Mouse (Mus musculus): Measurements from ENCODE around the gene Cyp2j9. TPM values are rescaled to one million over a fixed set of nuclear protein-coding genes. Genes with fewer than 3 reads are reported as not detected.

Gene Cyp2j9
- polyA plus RNA-seq, 1 experiment from 2014 or later = 3.0 TPM

DNA sequence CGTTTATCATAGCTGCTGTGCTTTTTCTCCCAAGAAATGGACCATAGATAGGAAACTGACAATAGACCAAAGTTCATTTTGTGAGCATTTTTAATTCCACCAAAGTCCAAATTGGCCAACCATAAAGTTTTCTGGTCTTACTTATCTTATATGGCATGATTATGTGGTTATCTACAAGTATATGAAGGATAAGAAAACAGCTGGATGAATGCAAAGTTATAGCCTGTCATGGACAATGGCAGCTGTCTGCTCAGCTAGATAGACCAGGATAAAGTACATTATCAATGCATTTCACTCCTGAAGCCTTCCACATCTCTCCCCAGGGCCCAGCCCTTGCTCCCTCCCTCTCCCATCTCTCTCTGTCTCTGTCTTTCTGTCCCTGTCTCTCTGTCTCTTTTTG is 30.9 kb downstream of the Cyp2j9 start:
- H3K9me3 ChIP-seq (ENCODE audit: control insufficient read depth, low read length) = no peaks in the 10 kb centered on the region
- no peak overlapping the region for H3K9ac ChIP-seq (ENCODE audit: low read depth, low read length)
- H3K4me3 ChIP-seq (ENCODE audit: low read length) = no peak overlapping the region
- H3K4me1 ChIP-seq (ENCODE audit: control insufficient read depth, insufficient read depth, low read length) = no peaks in the 10 kb centered on the region
- no peak for ATAC-seq (ENCODE audit: low FRiP score, low TSS enrichment)
- no peaks in the 10 kb centered on the region for H3K36me3 ChIP-seq (ENCODE audit: control insufficient read depth, insufficient read depth, low read length)
- no peak overlapping the region for H3K27ac ChIP-seq (ENCODE audit: low read depth, low read length)
- no peaks in the 10 kb centered on the region for H3K27me3 ChIP-seq (ENCODE audit: control insufficient read depth, insufficient read depth, low read length)
- H3K4me2 ChIP-seq (replicated peaks; ENCODE audit: low read depth, low read length) = no peak overlapping the region
- WGBS = 92% methylated on average over 1 of the region's 1 CpGs

- no peak overlapping the region for H3K27ac ChIP-seq (ENCODE audit: low read depth, low read length)
- H3K4me1 ChIP-seq (ENCODE audit: control insufficient read depth, insufficient read depth, low read length) = no peaks in the 10 kb centered on the region
Observed at GRCm38 (mm10) chr4:96559781-96560180, 31.6 kb downstream of the Cyp2j9 start.

DNA sequence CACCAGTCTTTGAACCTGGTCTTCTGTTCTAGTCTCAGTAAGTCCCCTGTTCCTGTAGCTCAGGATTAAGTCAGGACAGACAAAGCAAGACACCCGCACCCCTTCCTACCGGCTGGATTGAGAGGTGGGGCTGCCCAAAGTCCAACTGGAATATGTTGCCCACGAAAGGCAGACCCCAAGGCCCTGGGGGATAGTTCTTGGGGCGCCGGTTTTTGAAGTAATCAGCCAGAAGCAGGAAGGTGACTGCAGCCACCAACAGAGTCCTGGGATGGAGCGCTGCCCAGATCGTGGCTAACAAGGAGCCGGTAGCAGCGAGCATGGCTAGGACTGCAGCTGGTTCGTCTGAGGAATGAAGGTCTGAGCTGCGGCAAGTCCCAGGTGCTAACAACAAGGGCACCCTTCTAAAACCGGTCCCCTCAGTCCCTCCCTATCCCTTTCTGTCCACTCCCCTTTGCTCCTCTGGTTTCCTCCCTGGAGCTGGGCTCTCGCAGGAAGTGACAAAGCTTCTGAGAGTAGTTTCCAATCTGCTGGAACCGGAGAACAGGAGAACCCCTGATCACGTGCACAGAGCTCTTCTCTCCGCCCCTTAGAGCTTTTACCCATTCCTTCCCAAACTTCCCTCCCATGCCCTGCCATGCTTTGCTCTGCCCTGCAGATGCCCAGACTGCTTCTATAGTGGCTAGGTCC is 38.1 kb downstream of the Cyp2j9 start, which contains the start of gene Cyp2j6:
Gene Cyp2j6, minus strand, starts transcription at position 529 of the 687 bp plus-strand sequence.
- no peaks in the 10 kb centered on the region for H3K9me3 ChIP-seq (ENCODE audit: control insufficient read depth, low read length)
- H3K4me3 ChIP-seq (ENCODE audit: low read length) = peak within 1 kb of the TSS; percentile 68
- no peaks in the 10 kb centered on the region for H3K36me3 ChIP-seq (ENCODE audit: control insufficient read depth, insufficient read depth, low read length)
- WGBS = 4% methylated on average over 16 of the region's 16 CpGs
- peak; percentile 99 for ATAC-seq (ENCODE audit: low FRiP score, low TSS enrichment)
- no peaks in the 10 kb centered on the region for H3K27me3 ChIP-seq (ENCODE audit: control insufficient read depth, insufficient read depth, low read length)
- H3K27ac ChIP-seq (ENCODE audit: low read depth, low read length) = peak within 1 kb of the TSS; percentile 42; the same call in 1 of the 2 replicates
- no peaks in the 10 kb centered on the region for H3K4me1 ChIP-seq (ENCODE audit: control insufficient read depth, insufficient read depth, low read length)
- peak within 1 kb of the TSS; percentile 78 for H3K9ac ChIP-seq (ENCODE audit: low read depth, low read length)
- H3K4me2 ChIP-seq (replicated peaks; ENCODE audit: low read depth, low read length) = peak within 1 kb of the TSS; percentile 60

More at GRCm38 (mm10) chr4:96559781-96560180, 31.6 kb downstream of the Cyp2j9 start:
- H3K4me2 ChIP-seq (replicated peaks; ENCODE audit: low read depth, low read length) = no peak overlapping the region
- 93% methylated on average over 1 of the region's 1 CpGs for WGBS
- H3K4me3 ChIP-seq (ENCODE audit: low read length) = no peak overlapping the region
- no peak overlapping the region for H3K9ac ChIP-seq (ENCODE audit: low read depth, low read length)
- H3K9me3 ChIP-seq (ENCODE audit: control insufficient read depth, low read length) = no peaks in the 10 kb centered on the region
- no peak for ATAC-seq (ENCODE audit: low FRiP score, low TSS enrichment)
- no peaks in the 10 kb centered on the region for H3K27me3 ChIP-seq (ENCODE audit: control insufficient read depth, insufficient read depth, low read length)
- H3K36me3 ChIP-seq (ENCODE audit: control insufficient read depth, insufficient read depth, low read length) = no peaks in the 10 kb centered on the region

- H3K27ac ChIP-seq (ENCODE audit: low read depth, low read length) = no peak overlapping the region
- no peaks in the 10 kb centered on the region for H3K27me3 ChIP-seq (ENCODE audit: control insufficient read depth, insufficient read depth, low read length)
- no peak for ATAC-seq (ENCODE audit: low FRiP score, low TSS enrichment)
- no peak overlapping the region for H3K9ac ChIP-seq (ENCODE audit: low read depth, low read length)
- WGBS = 86% methylated on average over 3 of the region's 3 CpGs
- H3K4me3 ChIP-seq (ENCODE audit: low read length) = no peak overlapping the region
- H3K4me1 ChIP-seq (ENCODE audit: control insufficient read depth, insufficient read depth, low read length) = no peaks in the 10 kb centered on the region
- H3K4me2 ChIP-seq (replicated peaks; ENCODE audit: low read depth, low read length) = no peak overlapping the region
- no peaks in the 10 kb centered on the region for H3K36me3 ChIP-seq (ENCODE audit: control insufficient read depth, insufficient read depth, low read length)
- H3K9me3 ChIP-seq (ENCODE audit: control insufficient read depth, low read length) = no peaks in the 10 kb centered on the region
Observed at GRCm38 (mm10) chr4:96551619-96552018, 39.8 kb downstream of the Cyp2j9 start.

- Histone ChIP-seq H3K4me1 (ENCODE audit: control insufficient read depth, insufficient read depth, low read length) (no peaks in the 10 kb centered on the region), H3K4me2 (replicated peaks; ENCODE audit: low read depth, low read length) (no peak overlapping the region), H3K27ac (ENCODE audit: low read depth, low read length) (no peak overlapping the region), H3K27me3 (ENCODE audit: control insufficient read depth, insufficient read depth, low read length) (no peaks in the 10 kb centered on the region), H3K4me3 (ENCODE audit: low read length) (no peak overlapping the region), H3K36me3 (ENCODE audit: control insufficient read depth, insufficient read depth, low read length) (no peaks in the 10 kb centered on the region), H3K9me3 (ENCODE audit: control insufficient read depth, low read length) (no peaks in the 10 kb centered on the region), H3K9ac (ENCODE audit: low read depth, low read length) (no peak overlapping the region)
- WGBS = 81% methylated on average over 1 of the region's 1 CpGs
- no peak for ATAC-seq (ENCODE audit: low FRiP score, low TSS enrichment)
Observed at GRCm38 (mm10) chr4:96545976-96546375, 45.4 kb downstream of the Cyp2j9 start.

DNA sequence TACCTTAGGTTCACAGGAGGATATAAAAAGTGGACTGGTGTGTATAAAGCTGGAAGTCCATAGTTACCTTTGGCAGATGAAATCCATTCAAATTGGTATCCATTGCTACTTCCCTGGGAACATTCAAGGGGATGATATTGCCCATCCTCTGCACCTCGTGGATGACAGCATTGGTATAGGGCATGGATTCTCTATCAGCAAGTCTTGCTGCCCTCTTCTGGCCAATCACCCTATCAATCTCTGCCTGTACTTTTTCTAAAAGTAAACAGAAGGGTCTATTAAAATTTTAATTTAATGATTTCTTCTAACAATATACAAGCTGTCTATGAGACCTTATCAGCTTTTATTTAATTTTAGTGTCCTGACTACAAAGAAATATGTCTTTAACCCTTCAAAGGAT is 65.6 kb downstream of the Cyp2j9 start:
- H3K4me2 ChIP-seq (replicated peaks; ENCODE audit: low read depth, low read length) = no peak overlapping the region
- WGBS = 14% methylated on average over 1 of the region's 1 CpGs
- no peak for ATAC-seq (ENCODE audit: low FRiP score, low TSS enrichment)

GRCm38 (mm10) chr4:96522256-96522655 is 69.1 kb downstream of the Cyp2j9 start:
- 68% methylated on average over 2 of the region's 2 CpGs for WGBS
- H3K36me3 ChIP-seq (ENCODE audit: control insufficient read depth, insufficient read depth, low read length) = peaks cover 3% of the 10 kb centered on the region; the same call in 1 of the 2 replicates
- ATAC-seq (ENCODE audit: low FRiP score, low TSS enrichment) = no peak
- H3K4me1 ChIP-seq (ENCODE audit: control insufficient read depth, insufficient read depth, low read length) = no peaks in the 10 kb centered on the region
- H3K9me3 ChIP-seq (ENCODE audit: control insufficient read depth, low read length) = no peaks in the 10 kb centered on the region
- no peak overlapping the region for H3K4me2 ChIP-seq (replicated peaks; ENCODE audit: low read depth, low read length)
- no peak overlapping the region for H3K9ac ChIP-seq (ENCODE audit: low read depth, low read length)
- no peaks in the 10 kb centered on the region for H3K27me3 ChIP-seq (ENCODE audit: control insufficient read depth, insufficient read depth, low read length)
- H3K4me3 ChIP-seq (ENCODE audit: low read length) = no peak overlapping the region
- no peak overlapping the region for H3K27ac ChIP-seq (ENCODE audit: low read depth, low read length)

More for the DNA sequence above, 65.6 kb downstream of the Cyp2j9 start:
- Histone ChIP-seq H3K27ac (ENCODE audit: low read depth, low read length) (no peak overlapping the region), H3K9ac (ENCODE audit: low read depth, low read length) (no peak overlapping the region), H3K36me3 (ENCODE audit: control insufficient read depth, insufficient read depth, low read length) (peaks cover 3% of the 10 kb centered on the region), H3K4me1 (ENCODE audit: control insufficient read depth, insufficient read depth, low read length) (no peaks in the 10 kb centered on the region), H3K4me3 (ENCODE audit: low read length) (no peak overlapping the region), H3K27me3 (ENCODE audit: control insufficient read depth, insufficient read depth, low read length) (no peaks in the 10 kb centered on the region), H3K9me3 (ENCODE audit: control insufficient read depth, low read length) (no peaks in the 10 kb centered on the region)

Other genes starting within 250 kb of the Cyp2j9 start
- 0.74 and 0.83 TPM in 2 replicates for gene Cyp2j11, start 242.9 kb downstream of the Cyp2j9 start, polyA plus RNA-seq (2014; fragmentation: Nextera tagmentation; extraction: Ambion mirVana)
- not detected in 2 replicates for gene Cyp2j8, start 84.2 kb downstream of the Cyp2j9 start, polyA plus RNA-seq (2014; fragmentation: Nextera tagmentation; extraction: Ambion mirVana)
- 10.0 and 10.5 TPM in 2 replicates for gene Cyp2j6, start 37.9 kb downstream of the Cyp2j9 start, polyA plus RNA-seq (2014; fragmentation: Nextera tagmentation; extraction: Ambion mirVana)
- 0.59 and 1.1 TPM in 2 replicates for gene Cyp2j5, start 72.6 kb upstream of the Cyp2j9 start, polyA plus RNA-seq (2014; fragmentation: Nextera tagmentation; extraction: Ambion mirVana)
- not detected in 2 replicates for gene Gm12695, start 193.6 kb upstream of the Cyp2j9 start, polyA plus RNA-seq (2014; fragmentation: Nextera tagmentation; extraction: Ambion mirVana)